Mouse (Mus musculus) liver, adult 2 months (tissue): ENCODE data around the gene Dpp6. TPM values are rescaled to one million over a fixed set of nuclear protein-coding genes. Genes with fewer than 3 reads are reported as not detected.

Source experiments
- DNase-seq: peaks from one replicate; pipeline ENCODE4 v3.0.0-alpha.2; 2011; ENCODE audit warnings: low read depth, low spot score; ENCODE audit errors: extremely low read depth
- H3K27ac ChIP-seq: fragments of 200-500 bp; replicated peaks from 2 replicates; pipeline ENCODE4 v1.5.1; 2012; ENCODE audit warnings: low read depth, mild to moderate bottlenecking, control low read depth, inconsistent platforms, low read length; ENCODE audit not compliant: insufficient read depth
- H3K27me3 ChIP-seq: fragments of 200-500 bp; 2 replicates; pipeline ENCODE4 v1.6.1; 2012; ENCODE audit warnings: mild to moderate bottlenecking, moderate library complexity, low read length, inconsistent platforms; ENCODE audit not compliant: control insufficient read depth, insufficient read depth
- H3K36me3 ChIP-seq: fragments of 200-500 bp; 2 replicates; pipeline ENCODE4 v1.6.1; 2012; ENCODE audit warnings: low read length, inconsistent platforms; ENCODE audit not compliant: control insufficient read depth, insufficient read depth
- H3K4me1 ChIP-seq: fragments of 200-500 bp; 2 replicates; pipeline ENCODE4 v1.6.1; 2011; ENCODE audit warnings: low read length; ENCODE audit not compliant: control insufficient read depth, insufficient read depth
- H3K4me3 ChIP-seq: fragments of 200-500 bp; 2 replicates; pipeline ENCODE4 v1.5.1; 2011; ENCODE audit warnings: low read depth, mild to moderate bottlenecking, control low read depth, low read length, moderate library complexity; ENCODE audit not compliant: insufficient read depth
- H3K79me2 ChIP-seq: fragments of 200-500 bp; 2 replicates; pipeline ENCODE4 v1.6.1; 2012; ENCODE audit warnings: inconsistent platforms, mild to moderate bottlenecking, low read length, moderate library complexity; ENCODE audit not compliant: control insufficient read depth, insufficient read depth
- H3K9ac ChIP-seq: fragments of 200-500 bp; 2 replicates; pipeline ENCODE4 v1.6.1; 2012; ENCODE audit warnings: low read depth, mild to moderate bottlenecking, control low read depth, inconsistent platforms, low read length
- CTCF ChIP-seq: fragments of 200-500 bp; IDR thresholded peaks from 2 replicates; pipeline ENCODE4 v1.5.1; 2011; ENCODE audit warnings: low read depth, low read length, control low read depth
- POLR2A ChIP-seq: fragments of 200-500 bp; IDR thresholded peaks from 2 replicates; pipeline ENCODE4 v1.6.1; 2011; ENCODE audit warnings: low read length, control low read depth; ENCODE audit not compliant: insufficient read depth; ENCODE audit errors: extremely low read depth
- WGBS: fragments of 180-500 bp; shearing (Covaris S2); methylation state at CpG from one replicate; pipeline ENCODE4 v1.1.7; 2018; 5-methylcytosine and 5-hydroxymethylcytosine counted together
- polyA plus RNA-seq: library from polyadenylated mRNA; depleted of rRNA; stranded (reverse); fragments of >200 nt; gene quantifications from 2 replicates; pipeline ENCODE4 v1.2.3, GENCODE M21; 2012
- total RNA-seq: library from RNA; depleted of rRNA; stranded (reverse); fragments of >200 nt; gene quantifications from 2 replicates; pipeline ENCODE4 v1.2.3, GENCODE M21; 2014

Gene Dpp6
- total and polyA plus RNA-seq, 2 experiments: not detected

- Histone ChIP-seq H3K4me3 (no peak overlapping the region), H3K79me2 (no peaks in the 10 kb centered on the region), H3K4me1 (no peaks in the 10 kb centered on the region), H3K9ac (no peak overlapping the region), H3K27ac (no peak overlapping the region), H3K27me3 (no peaks in the 10 kb centered on the region), H3K36me3 (no peaks in the 10 kb centered on the region)
- TF ChIP-seq CTCF (no peak), POLR2A (no peak)
- 51% methylated on average over 3 of the region's 3 CpGs for WGBS
- DNase-seq: no peak
These were observed 115.6 kb downstream of the Dpp6 start for GRCm38 (mm10) chr5:26932413-26933122.

- TF ChIP-seq CTCF: no peak
- no peak for TF ChIP-seq POLR2A
- Histone ChIP-seq H3K27me3 (no peaks in the 10 kb centered on the region), H3K79me2 (no peaks in the 10 kb centered on the region), H3K27ac (no peak overlapping the region), H3K4me1 (no peaks in the 10 kb centered on the region), H3K4me3 (no peak overlapping the region), H3K36me3 (no peaks in the 10 kb centered on the region), H3K9ac (no peak overlapping the region)
- 74% methylated on average over 6 of the region's 6 CpGs for WGBS
- DNase-seq: no peak
These were observed 117.9 kb downstream of the Dpp6 start for GRCm38 (mm10) chr5:26934911-26935310.

- DNase-seq: no peak
- WGBS: 85% methylated on average over 5 of the region's 5 CpGs
- Histone ChIP-seq H3K36me3 (no peaks in the 10 kb centered on the region), H3K79me2 (no peaks in the 10 kb centered on the region), H3K4me3 (no peak overlapping the region), H3K4me1 (no peaks in the 10 kb centered on the region), H3K9ac (no peak overlapping the region), H3K27me3 (no peaks in the 10 kb centered on the region), H3K27ac (no peak overlapping the region)
- TF ChIP-seq POLR2A (no peak), CTCF (no peak)
These were observed 124.5 kb downstream of the Dpp6 start for GRCm38 (mm10) chr5:26941471-26941870.

- WGBS: 56% methylated on average over 4 of the region's 4 CpGs
- TF ChIP-seq CTCF: no peak
- no peak for TF ChIP-seq POLR2A
- Histone ChIP-seq H3K4me1 (no peaks in the 10 kb centered on the region), H3K36me3 (no peaks in the 10 kb centered on the region), H3K79me2 (no peaks in the 10 kb centered on the region), H3K27me3 (no peaks in the 10 kb centered on the region), H3K9ac (no peak overlapping the region), H3K4me3 (no peak overlapping the region), H3K27ac (no peak overlapping the region)
- DNase-seq: no peak
These were observed 128.3 kb downstream of the Dpp6 start for GRCm38 (mm10) chr5:26945169-26945920.

- 66% methylated on average over 6 of the region's 6 CpGs for WGBS
- Histone ChIP-seq H3K36me3 (no peaks in the 10 kb centered on the region), H3K27ac (no peak overlapping the region), H3K4me3 (no peak overlapping the region), H3K27me3 (no peaks in the 10 kb centered on the region), H3K9ac (no peak overlapping the region), H3K79me2 (no peaks in the 10 kb centered on the region), H3K4me1 (no peaks in the 10 kb centered on the region)
- no peak for TF ChIP-seq POLR2A
- no peak for TF ChIP-seq CTCF
- DNase-seq: no peak
These were observed 153.1 kb downstream of the Dpp6 start for GRCm38 (mm10) chr5:26969941-26970590.

- no peak overlapping the region for H3K9ac ChIP-seq
- 53% methylated on average over 4 of the region's 4 CpGs for WGBS
- H3K27ac ChIP-seq: no peak overlapping the region
- TF ChIP-seq CTCF (no peak), POLR2A (no peak)
- no peaks in the 10 kb centered on the region for H3K4me1 ChIP-seq
- H3K36me3 ChIP-seq: no peaks in the 10 kb centered on the region
- no peak overlapping the region for H3K4me3 ChIP-seq
- H3K27me3 ChIP-seq: no peaks in the 10 kb centered on the region
- DNase-seq: no peak
- H3K79me2 ChIP-seq: no peaks in the 10 kb centered on the region
These were observed 156.2 kb downstream of the Dpp6 start for GRCm38 (mm10) chr5:26973166-26973565.
